Mouse (Mus musculus): ENCODE data around the gene Mettl26. TPM values are rescaled to one million over a fixed set of nuclear protein-coding genes. Genes with fewer than 3 reads are reported as not detected.

Mettl26 gene
- total and polyA plus RNA-seq, 3 experiments: 12.4 to 30.2 (median 13.9) TPM

DNA sequence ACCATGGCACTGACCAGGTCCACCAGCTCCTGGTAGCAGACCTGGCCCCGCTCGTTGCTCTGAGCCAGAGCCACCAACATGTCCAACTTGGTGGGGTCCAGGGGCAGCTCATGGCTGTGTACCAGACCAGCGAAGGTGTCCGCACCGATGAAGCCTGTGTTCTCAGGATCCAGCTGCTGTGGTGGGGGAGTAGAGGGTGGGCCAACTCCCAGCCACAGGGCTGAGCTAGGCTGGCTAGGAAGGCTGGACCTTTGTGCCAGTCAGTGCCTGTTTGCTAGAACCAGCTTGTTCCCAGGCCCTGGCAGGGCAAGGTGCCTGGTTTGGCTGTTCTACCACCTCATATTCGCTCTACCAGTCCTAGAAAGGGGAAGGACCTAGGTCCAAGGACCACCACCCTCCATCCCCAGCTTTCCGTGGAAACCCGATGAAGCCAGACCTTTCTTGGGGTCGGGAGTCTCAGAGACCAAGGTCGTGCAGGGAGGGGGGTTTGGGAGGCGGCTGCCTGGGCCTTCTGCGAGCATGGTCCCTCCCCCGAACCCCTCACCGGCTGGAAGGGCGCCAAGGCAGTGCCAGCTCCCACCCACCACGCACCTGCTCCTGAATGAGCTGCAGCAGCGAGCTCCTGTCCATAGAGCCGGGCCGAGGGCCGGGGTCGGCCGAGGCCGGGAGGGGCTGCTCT lies 38.3 kb upstream of the Mettl26 start:
- TF ChIP-seq CTCF (IDR thresholded peaks at IDR 0.05; ENCODE audit: low read depth, low read length): no peak
- no peak for TF ChIP-seq GATA2 (IDR thresholded peaks at IDR 0.05; ENCODE audit: borderline replicate concordance, low read depth, low read length)
- TF ChIP-seq TAL1 (conservative IDR thresholded peaks at IDR 0.05; ENCODE audit: low read depth, low read length): no peak
- no peak for TF ChIP-seq GATA1 (IDR thresholded peaks at IDR 0.05; ENCODE audit: borderline replicate concordance, low read length)
- TF ChIP-seq POLR2AphosphoS5 (IDR thresholded peaks at IDR 0.05; ENCODE audit: insufficient replicate concordance, low read depth, low read length): no peak
- H3K4me1 ChIP-seq (ENCODE audit: insufficient read depth, low read depth, low read length): peaks cover 83% of the 10 kb centered on the region
- no peaks in the 10 kb centered on the region for H3K9me3 ChIP-seq (replicated peaks)
- H3K4me3 ChIP-seq (ENCODE audit: low read depth, low read length): peak overlapping the region; percentile 5; the same call in 1 of the 2 replicates
- ATAC-seq (ENCODE audit: extremely low read depth, insufficient number of reproducible peaks, low FRiP score, poor library complexity, severe bottlenecking) (no peak), DNase-seq (ENCODE audit: low spot score) (no peak)
- no peaks in the 10 kb centered on the region for H3K27me3 ChIP-seq (ENCODE audit: insufficient read depth, low read length)
- peaks cover 84% of the 10 kb centered on the region for H3K36me3 ChIP-seq (replicated peaks)

DNA sequence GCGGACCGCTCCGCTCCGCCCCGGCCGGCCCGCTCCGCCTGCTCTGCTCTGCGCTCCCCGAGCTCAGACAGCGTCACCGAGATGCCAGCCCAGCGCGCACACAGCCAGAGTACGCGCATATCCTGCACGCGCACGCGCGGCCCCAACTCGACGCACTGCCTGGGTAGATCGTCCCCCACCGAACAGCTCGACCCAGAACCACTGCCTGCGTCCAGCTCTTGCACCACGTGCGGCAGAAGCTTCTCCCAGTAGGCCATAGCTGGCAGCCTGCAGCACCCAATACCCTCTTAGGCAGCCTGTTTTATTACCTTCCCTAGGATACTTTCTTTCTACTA lies 37.8 kb upstream of the Mettl26 start, which contains the start of gene Rhbdl1:
Rhbdl1 (minus strand) TSS at position 220 of the 335 bp plus-strand sequence.
- DNase-seq (ENCODE audit: low spot score) (no peak), ATAC-seq (ENCODE audit: extremely low read depth, insufficient number of reproducible peaks, low FRiP score, poor library complexity, severe bottlenecking) (no peak)
- Histone ChIP-seq H3K4me1 (ENCODE audit: insufficient read depth, low read depth, low read length) (peaks cover 83% of the 10 kb centered on the region), H3K9me3 (replicated peaks) (no peaks in the 10 kb centered on the region), H3K36me3 (replicated peaks) (peaks cover 84% of the 10 kb centered on the region), H3K4me3 (ENCODE audit: low read depth, low read length) (peak within 1 kb of the TSS; percentile 20; the same call in 1 of the 2 replicates), H3K27me3 (ENCODE audit: insufficient read depth, low read length) (no peaks in the 10 kb centered on the region)
- TF ChIP-seq CTCF (IDR thresholded peaks at IDR 0.05; ENCODE audit: low read depth, low read length): no peak
- 0 out of 2 replicates have a peak, but pooled peaks have one; percentile 41 for TF ChIP-seq POLR2AphosphoS5 (IDR thresholded peaks at IDR 0.05; ENCODE audit: insufficient replicate concordance, low read depth, low read length)
- TF ChIP-seq GATA2 (IDR thresholded peaks at IDR 0.05; ENCODE audit: borderline replicate concordance, low read depth, low read length): no peak

DNA sequence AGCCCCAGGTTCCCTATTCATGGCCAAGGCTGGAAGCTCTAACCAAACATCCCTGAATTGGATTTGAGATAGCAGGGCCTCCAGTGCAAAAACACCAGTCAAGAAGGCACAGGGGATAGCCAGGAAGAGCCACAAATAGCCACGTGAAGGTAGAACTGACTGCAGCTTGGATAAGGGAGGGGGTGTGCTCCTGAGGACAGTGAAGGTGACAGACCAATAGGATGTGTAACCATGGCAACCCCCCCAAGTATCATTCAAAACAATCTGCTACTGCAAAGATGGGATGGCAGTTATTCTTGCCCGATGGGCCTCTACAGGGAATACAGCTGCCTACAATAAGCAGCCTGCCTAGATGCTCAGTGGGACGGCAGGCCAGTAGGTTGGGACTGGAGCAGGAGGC lies 37.3 kb upstream of the Mettl26 start:
- Histone ChIP-seq H3K4me3 (ENCODE audit: low read depth, low read length) (no peak overlapping the region), H3K9me3 (replicated peaks) (no peaks in the 10 kb centered on the region), H3K4me1 (ENCODE audit: insufficient read depth, low read depth, low read length) (peaks cover 86% of the 10 kb centered on the region), H3K27me3 (ENCODE audit: insufficient read depth, low read length) (no peaks in the 10 kb centered on the region), H3K36me3 (replicated peaks) (peaks cover 88% of the 10 kb centered on the region)
- no peak; the same call in 1 of the 2 replicates for TF ChIP-seq POLR2AphosphoS5 (IDR thresholded peaks at IDR 0.05; ENCODE audit: insufficient replicate concordance, low read depth, low read length)
- TF ChIP-seq GATA1 (IDR thresholded peaks at IDR 0.05; ENCODE audit: borderline replicate concordance, low read length): no peak
- DNase-seq (ENCODE audit: low spot score) (no peak), ATAC-seq (ENCODE audit: extremely low read depth, insufficient number of reproducible peaks, low FRiP score, poor library complexity, severe bottlenecking) (no peak)

DNA sequence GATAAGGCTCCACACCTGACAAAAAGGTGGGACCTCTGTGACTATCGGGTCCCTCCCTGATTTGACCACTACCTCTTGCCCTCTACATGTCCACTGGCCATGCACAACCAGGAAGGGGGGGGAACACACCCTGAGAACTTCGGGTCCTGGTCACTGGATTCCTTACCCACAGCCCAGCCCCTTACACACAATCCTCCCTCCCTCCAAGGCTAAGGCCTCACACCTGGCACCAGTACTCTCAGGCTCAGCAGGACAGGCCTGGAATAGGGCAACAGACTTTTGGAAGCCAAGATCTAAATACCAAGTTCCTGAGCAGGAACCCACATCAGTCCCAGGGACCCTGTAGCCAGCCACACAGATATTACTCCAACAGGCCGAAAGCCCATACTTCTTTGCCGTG lies 36.0 kb upstream of the Mettl26 start:
- Histone ChIP-seq H3K4me3 (ENCODE audit: low read depth, low read length) (no peak overlapping the region), H3K9me3 (replicated peaks) (no peaks in the 10 kb centered on the region), H3K36me3 (replicated peaks) (peaks cover 94% of the 10 kb centered on the region), H3K4me1 (ENCODE audit: insufficient read depth, low read depth, low read length) (peaks cover 93% of the 10 kb centered on the region), H3K27me3 (ENCODE audit: insufficient read depth, low read length) (no peaks in the 10 kb centered on the region)
- ATAC-seq (ENCODE audit: extremely low read depth, insufficient number of reproducible peaks, low FRiP score, poor library complexity, severe bottlenecking) (no peak), DNase-seq (ENCODE audit: low spot score) (no peak)
- TF ChIP-seq GATA2 (IDR thresholded peaks at IDR 0.05; ENCODE audit: borderline replicate concordance, low read depth, low read length): no peak
- no peak for TF ChIP-seq CTCF (IDR thresholded peaks at IDR 0.05; ENCODE audit: low read depth, low read length)
- TF ChIP-seq GATA1 (IDR thresholded peaks at IDR 0.05; ENCODE audit: borderline replicate concordance, low read length): no peak
- TF ChIP-seq TAL1 (conservative IDR thresholded peaks at IDR 0.05; ENCODE audit: low read depth, low read length): no peak
- no peak for TF ChIP-seq POLR2AphosphoS5 (IDR thresholded peaks at IDR 0.05; ENCODE audit: insufficient replicate concordance, low read depth, low read length)

DNA sequence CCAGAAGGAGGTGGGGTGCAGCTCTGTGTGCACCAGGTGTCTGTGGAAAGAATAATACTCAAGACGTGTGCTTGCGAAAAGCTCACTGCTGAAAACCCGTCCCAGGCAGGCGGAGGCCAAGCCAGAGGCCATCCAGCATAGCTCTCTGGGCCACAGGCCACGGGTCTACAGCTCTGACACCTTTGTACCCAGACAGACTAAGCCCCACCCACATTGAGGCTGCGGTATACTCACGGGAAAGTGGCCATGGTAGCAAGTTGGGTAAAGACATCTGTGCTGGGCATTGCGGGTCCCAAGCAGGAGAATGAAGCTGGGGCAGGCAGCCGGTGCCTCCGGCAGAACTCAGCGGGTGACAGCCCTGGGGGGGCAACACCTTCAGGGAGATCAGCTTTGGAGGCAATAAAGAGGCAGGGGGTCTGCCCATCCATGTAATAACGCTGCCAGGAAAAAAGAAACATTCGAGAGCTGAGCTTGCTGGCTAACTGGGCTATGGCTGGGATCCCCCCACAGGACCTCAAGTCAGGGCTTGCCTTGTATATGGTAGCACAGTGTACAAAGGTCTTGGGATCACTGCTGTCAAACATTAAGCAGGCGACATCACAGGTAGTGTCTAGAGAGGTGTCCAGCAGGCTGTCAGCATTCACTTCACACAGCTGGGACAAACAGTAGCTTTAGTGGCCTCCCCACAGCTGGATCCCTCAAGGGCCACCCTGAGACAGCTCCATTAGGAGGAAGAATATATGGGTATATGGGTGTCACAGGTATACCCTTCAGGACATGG lies 35.2 kb upstream of the Mettl26 start:
- Histone ChIP-seq H3K27me3 (ENCODE audit: insufficient read depth, low read length) (no peaks in the 10 kb centered on the region), H3K36me3 (replicated peaks) (peaks cover 86% of the 10 kb centered on the region), H3K4me3 (ENCODE audit: low read depth, low read length) (peak overlapping the region; percentile 11; the same call in 1 of the 2 replicates), H3K9me3 (replicated peaks) (no peaks in the 10 kb centered on the region), H3K4me1 (ENCODE audit: insufficient read depth, low read depth, low read length) (peaks cover 89% of the 10 kb centered on the region)
- DNase-seq (ENCODE audit: low spot score) (no peak), ATAC-seq (ENCODE audit: extremely low read depth, insufficient number of reproducible peaks, low FRiP score, poor library complexity, severe bottlenecking) (no peak)
- TF ChIP-seq POLR2AphosphoS5 (IDR thresholded peaks at IDR 0.05; ENCODE audit: insufficient replicate concordance, low read depth, low read length) (no peak), GATA2 (IDR thresholded peaks at IDR 0.05; ENCODE audit: borderline replicate concordance, low read depth, low read length) (no peak), TAL1 (conservative IDR thresholded peaks at IDR 0.05; ENCODE audit: low read depth, low read length) (no peak), CTCF (IDR thresholded peaks at IDR 0.05; ENCODE audit: low read depth, low read length) (no peak), GATA1 (IDR thresholded peaks at IDR 0.05; ENCODE audit: borderline replicate concordance, low read length) (no peak)

DNA sequence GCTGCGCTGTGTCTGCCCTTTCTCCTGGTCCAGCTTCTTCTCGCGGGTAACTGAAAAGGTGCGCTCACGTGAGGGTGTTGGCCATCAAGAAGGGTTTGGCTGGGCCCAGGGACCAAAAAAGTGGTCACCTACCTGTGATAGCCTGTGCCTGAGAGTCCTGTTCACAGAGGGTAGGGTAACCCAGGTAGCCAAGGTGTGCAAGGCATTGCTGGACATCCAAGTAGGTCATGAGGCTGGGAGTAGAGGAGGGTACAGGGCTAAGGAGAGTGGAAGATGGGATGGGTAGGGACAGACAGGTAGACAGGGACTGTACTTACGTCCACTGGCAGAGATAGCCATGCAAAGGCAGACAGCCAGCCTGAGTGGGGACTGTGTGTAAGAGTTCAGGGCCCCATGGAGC lies 34.4 kb upstream of the Mettl26 start:
- Histone ChIP-seq H3K27me3 (ENCODE audit: insufficient read depth, low read length) (no peaks in the 10 kb centered on the region), H3K4me3 (ENCODE audit: low read depth, low read length) (no peak overlapping the region), H3K4me1 (ENCODE audit: insufficient read depth, low read depth, low read length) (peaks cover 89% of the 10 kb centered on the region), H3K36me3 (replicated peaks) (peaks cover 86% of the 10 kb centered on the region), H3K9me3 (replicated peaks) (no peaks in the 10 kb centered on the region)
- ATAC-seq (ENCODE audit: extremely low read depth, insufficient number of reproducible peaks, low FRiP score, poor library complexity, severe bottlenecking) (no peak), DNase-seq (ENCODE audit: low spot score) (no peak)
- TF ChIP-seq CTCF (IDR thresholded peaks at IDR 0.05; ENCODE audit: low read depth, low read length): no peak
- no peak for TF ChIP-seq TAL1 (conservative IDR thresholded peaks at IDR 0.05; ENCODE audit: low read depth, low read length)
- no peak for TF ChIP-seq GATA2 (IDR thresholded peaks at IDR 0.05; ENCODE audit: borderline replicate concordance, low read depth, low read length)
- no peak for TF ChIP-seq GATA1 (IDR thresholded peaks at IDR 0.05; ENCODE audit: borderline replicate concordance, low read length)
